Mouse (Mus musculus) brown adipose tissue, adult 24 weeks (tissue): Measurements from ENCODE around the gene Ppp1r26. TPM values are rescaled to one million over a fixed set of nuclear protein-coding genes. Genes with fewer than 3 reads are reported as not detected.
"Not testable (repeated sequence)": the region's sequence is repeated elsewhere in the genome, so short reads cannot be mapped to it uniquely, and the experiment has no call there.

Experiments used
- H3K27ac ChIP-seq: fragments of 200-500 bp; replicated peaks from 2 replicates; pipeline ENCODE4 v1.5.1; 2012; ENCODE audit warnings: low read depth, mild to moderate bottlenecking, low read length
- H3K4me1 ChIP-seq: fragments of 200-500 bp; 2 replicates; pipeline ENCODE4 v1.6.1; 2012; ENCODE audit warnings: low read length, mixed read lengths; ENCODE audit not compliant: control insufficient read depth, insufficient read depth, insufficient read length
- H3K4me3 ChIP-seq: fragments of 200-500 bp; 2 replicates; pipeline ENCODE4 v1.5.1; 2012; ENCODE audit warnings: low read depth, mild to moderate bottlenecking, low read length, moderate library complexity; ENCODE audit not compliant: insufficient read depth
- polyA plus RNA-seq: library from polyadenylated mRNA; stranded (reverse); fragments of >200 nt; gene quantifications from 2 replicates; pipeline ENCODE4 v1.2.4, GENCODE M21; 2012; ENCODE audit not compliant: missing spikeins, insufficient read depth, insufficient read length

The Ppp1r26 gene
- polyA plus RNA-seq, 1 experiment, result not detected

- peaks cover 6% of the 10 kb centered on the region for H3K4me1 ChIP-seq
- peak within 1 kb of the TSS; percentile 68 for H3K27ac ChIP-seq
- peak within 1 kb of the TSS; percentile 97 for H3K4me3 ChIP-seq
Observed at GRCm38 (mm10) chr2:28467860-28468485, 21.4 kb downstream of the Ppp1r26 start, which contains the start of gene Mrps2. Gene Mrps2, plus strand, starts transcription at chr2:28468066.

- H3K27ac ChIP-seq, result peak overlapping the region; percentile 68
Observed at GRCm38 (mm10) chr2:28468486-28469225, 22.1 kb downstream of the Ppp1r26 start.

GRCm38 (mm10) chr2:28469461-28469860 lies 22.9 kb downstream of the Ppp1r26 start:
- no peak overlapping the region for H3K4me3 ChIP-seq
- no peak overlapping the region for H3K27ac ChIP-seq
- peaks cover 6% of the 10 kb centered on the region for H3K4me1 ChIP-seq

More at GRCm38 (mm10) chr2:28468486-28469225, 22.1 kb downstream of the Ppp1r26 start:
- H3K4me1 ChIP-seq, result peaks cover 6% of the 10 kb centered on the region
- peak overlapping the region; percentile 97 for H3K4me3 ChIP-seq

- Histone ChIP-seq H3K4me3 (no peak overlapping the region), H3K4me1 (peaks cover 6% of the 10 kb centered on the region), H3K27ac (no peak overlapping the region)
Observed at GRCm38 (mm10) chr2:28470591-28470990, 24.0 kb downstream of the Ppp1r26 start.

- H3K4me1 ChIP-seq, H3K4me3 ChIP-seq, H3K27ac ChIP-seq: not testable (repeated sequence)
Observed at GRCm38 (mm10) chr2:28472011-28472410, 25.4 kb downstream of the Ppp1r26 start.

- not testable (repeated sequence) for H3K27ac ChIP-seq, H3K4me3 ChIP-seq, H3K4me1 ChIP-seq
Observed at GRCm38 (mm10) chr2:28477993-28478392, 31.4 kb downstream of the Ppp1r26 start.

- no peak overlapping the region for H3K27ac ChIP-seq
- no peak overlapping the region for H3K4me3 ChIP-seq
- H3K4me1 ChIP-seq, result no peaks in the 10 kb centered on the region
Observed at GRCm38 (mm10) chr2:28479208-28480204, 32.9 kb downstream of the Ppp1r26 start.

GRCm38 (mm10) chr2:28483861-28484260 lies 37.3 kb downstream of the Ppp1r26 start:
- Histone ChIP-seq H3K4me3 (no peak overlapping the region), H3K4me1 (no peaks in the 10 kb centered on the region), H3K27ac (no peak overlapping the region)

- Histone ChIP-seq H3K4me1 (no peaks in the 10 kb centered on the region), H3K27ac (no peak overlapping the region), H3K4me3 (no peak overlapping the region)
Observed at GRCm38 (mm10) chr2:28494521-28494920, 47.9 kb downstream of the Ppp1r26 start.

GRCm38 (mm10) chr2:28495207-28495756 lies 48.7 kb downstream of the Ppp1r26 start:
- Histone ChIP-seq H3K4me3 (no peak overlapping the region), H3K27ac (no peak overlapping the region), H3K4me1 (no peaks in the 10 kb centered on the region)

GRCm38 (mm10) chr2:28495801-28496595 lies 49.4 kb downstream of the Ppp1r26 start:
- Histone ChIP-seq H3K27ac (no peak overlapping the region), H3K4me3 (no peak overlapping the region), H3K4me1 (no peaks in the 10 kb centered on the region)

GRCm38 (mm10) chr2:28496671-28497070 lies 50.1 kb downstream of the Ppp1r26 start, which contains the start of gene Gbgt1:
Gene Gbgt1, plus strand, starts transcription at chr2:28496891.
- H3K4me1 ChIP-seq, result no peaks in the 10 kb centered on the region
- peak within 1 kb of the TSS; percentile 11; the same call in 1 of the 2 replicates for H3K27ac ChIP-seq
- H3K4me3 ChIP-seq, result peak within 1 kb of the TSS; percentile 41

- Histone ChIP-seq H3K4me3 (peak overlapping the region; percentile 41; the same call in 1 of the 2 replicates), H3K27ac (no peak overlapping the region), H3K4me1 (no peaks in the 10 kb centered on the region)
Observed at GRCm38 (mm10) chr2:28497561-28497960, 51.0 kb downstream of the Ppp1r26 start.

GRCm38 (mm10) chr2:28498431-28498830 lies 51.8 kb downstream of the Ppp1r26 start:
- Histone ChIP-seq H3K4me1 (no peaks in the 10 kb centered on the region), H3K27ac (no peak overlapping the region), H3K4me3 (no peak overlapping the region)
